Mouse (Mus musculus) left cerebral cortex, postnatal 14 days (tissue): ENCODE data around the gene Fam43a. TPM values are rescaled to one million over a fixed set of nuclear protein-coding genes. Genes with fewer than 3 reads are reported as not detected.

Experiments
- DNase-seq, 2 experiments: peaks; one replicate each; pipeline ENCODE4 v3.0.0; 2021 to 2022; ENCODE audit warnings: low spot score in 2 of 2, mixed read lengths in 1 of 2
- intact Hi-C: fragments of 180-260 bp; cut with DNase I; formaldehyde crosslinking; loops from one replicate; pipeline ENCODE4 v1.15.1; 2025
- long read RNA-seq, 2 experiments: library from polyadenylated mRNA; stranded (forward); transcript quantifications; one replicate each; pipeline ENCODE4 v2.0.0; 2021
- total RNA-seq, 2 experiments: library from RNA; stranded (reverse); gene quantifications; 2 replicates each; pipeline ENCODE4 v1.2.3; 2021

Gene Fam43a
- 10 to 100 TPM; 14.6 to 15.4 TPM for total RNA-seq
- long read RNA-seq, experiment 1, transcript Fam43a-201 (1 exons, 3,075 nt), result major isoform, 8 of 8 reads
- long read RNA-seq, experiment 1, partial matches to known transcripts, result 0 of 8 reads
- long read RNA-seq, experiment 1, other reads (novel, unspliced or antisense), result 0 of 8 reads
- long read RNA-seq, experiment 2, transcript Fam43a-201 (1 exons, 3,075 nt), result major isoform, 6 of 6 reads
- long read RNA-seq, experiment 2, partial matches to known transcripts, result 0 of 6 reads
- long read RNA-seq, experiment 2, other reads (novel, unspliced or antisense), result 0 of 6 reads

DNA sequence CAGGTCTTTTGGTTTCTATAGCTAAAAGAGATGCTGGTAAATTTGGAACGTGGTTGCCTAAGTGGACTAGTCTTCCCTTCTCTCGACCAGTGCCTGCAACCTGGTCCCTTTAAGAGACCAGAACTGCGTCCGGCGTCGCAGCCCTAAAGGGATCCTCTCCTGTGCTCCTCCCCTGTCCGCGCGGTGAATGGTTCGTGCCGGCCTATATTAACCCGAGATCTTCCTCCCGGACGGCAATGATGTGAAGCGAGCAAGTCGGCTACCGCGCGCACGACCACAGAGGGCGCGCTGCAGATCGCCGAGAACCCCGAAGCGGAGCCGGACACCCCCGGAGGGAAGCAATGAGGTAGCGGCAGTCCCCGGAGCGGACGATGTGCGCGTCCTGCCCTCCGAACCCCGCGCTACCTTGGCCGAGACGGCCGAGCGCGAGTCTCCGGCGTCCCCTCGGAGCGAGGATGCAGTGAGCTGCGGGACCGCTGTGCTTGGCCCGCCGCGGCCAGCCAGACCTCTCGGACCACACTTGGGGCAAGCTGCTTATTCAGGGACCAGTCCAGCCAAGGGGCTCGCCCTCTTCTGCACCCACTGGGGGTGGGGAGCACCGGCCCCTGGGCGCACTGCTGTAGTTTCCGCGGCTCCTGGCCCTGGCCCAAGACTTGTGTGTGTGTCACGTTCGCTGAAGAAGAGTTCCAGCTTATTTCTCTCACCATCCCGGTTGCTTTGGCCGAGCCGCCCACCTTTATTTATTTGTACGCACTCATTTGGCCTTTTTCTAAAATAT, at the start of gene Fam43a:
Gene Fam43a (plus strand): TSS at position 233 of the 778 bp plus-strand sequence.
- DNase-seq, result peak; percentile 64 to 76
- intact Hi-C loops, result loop anchor here (10.0 kb wide), 1 partner anchor 185 kb away; no protein-coding TSS in a partner anchor

DNA sequence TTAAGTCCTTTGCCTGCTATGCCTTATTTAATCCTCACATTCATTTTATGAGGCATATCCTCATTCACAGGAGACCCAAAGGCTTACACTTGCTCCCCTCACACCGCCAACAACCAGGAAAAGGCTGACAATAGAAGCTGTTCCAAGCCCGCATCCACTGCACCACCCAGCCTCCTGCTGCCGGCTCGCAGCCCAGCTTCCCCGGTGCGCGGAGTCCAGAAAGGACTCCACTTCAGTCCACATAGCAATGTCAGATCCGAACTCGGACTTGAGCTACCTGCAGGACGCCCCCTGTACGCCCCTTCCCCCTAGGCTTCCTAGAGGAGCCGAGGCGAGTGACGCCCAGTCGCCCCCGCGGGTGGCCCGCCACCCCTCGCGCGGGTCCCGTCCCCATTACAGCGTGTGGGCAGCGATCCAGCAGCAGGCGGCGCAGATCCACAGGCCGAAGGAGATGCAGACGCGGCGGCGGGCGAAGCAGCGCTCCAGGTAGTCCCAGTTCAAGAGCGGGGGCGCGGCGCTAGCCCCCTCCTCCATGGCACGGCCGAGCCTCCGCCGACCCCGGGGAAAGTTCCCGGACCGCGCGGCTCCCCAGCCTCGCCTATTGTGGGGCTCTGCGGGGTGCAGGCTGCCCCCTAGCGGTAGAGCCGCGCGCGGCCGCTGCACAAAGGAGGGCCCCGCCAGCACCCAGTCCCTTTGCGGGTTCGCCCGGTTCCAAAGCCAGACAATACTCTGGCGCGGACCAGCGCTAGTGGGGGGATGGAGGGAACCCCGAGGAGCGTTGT, 49.4 kb upstream of the Fam43a start:
- DNase-seq, result peak; percentile 75 to 83
- intact Hi-C loops, result no loop called here

DNA sequence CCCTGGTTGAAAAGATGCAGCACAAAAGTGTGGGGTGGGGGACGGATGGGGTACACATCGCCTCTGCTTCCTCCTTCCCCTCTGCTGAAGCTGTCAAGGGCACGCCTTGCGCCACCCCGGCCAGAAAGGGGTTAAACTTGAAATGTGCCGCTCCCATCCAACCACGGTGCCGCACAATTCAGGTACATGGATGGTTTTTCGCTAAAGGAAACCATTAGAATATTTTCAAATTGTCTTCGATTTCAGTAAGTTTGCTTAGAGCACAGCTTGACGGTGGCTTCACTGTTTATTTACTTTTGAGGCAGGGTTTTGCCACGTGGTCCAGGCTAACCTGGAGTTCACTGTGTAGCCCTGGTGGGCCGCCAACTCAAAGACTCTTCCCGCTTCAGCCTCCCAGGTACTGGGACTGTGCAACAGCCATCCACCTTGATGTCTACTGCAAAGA, 48.8 kb upstream of the Fam43a start, which contains the start of gene Tmem44:
Gene Tmem44 (minus strand): TSS at position 95 of the 445 bp plus-strand sequence.
- no peak for DNase-seq
- intact Hi-C loops, result no loop called here

DNA sequence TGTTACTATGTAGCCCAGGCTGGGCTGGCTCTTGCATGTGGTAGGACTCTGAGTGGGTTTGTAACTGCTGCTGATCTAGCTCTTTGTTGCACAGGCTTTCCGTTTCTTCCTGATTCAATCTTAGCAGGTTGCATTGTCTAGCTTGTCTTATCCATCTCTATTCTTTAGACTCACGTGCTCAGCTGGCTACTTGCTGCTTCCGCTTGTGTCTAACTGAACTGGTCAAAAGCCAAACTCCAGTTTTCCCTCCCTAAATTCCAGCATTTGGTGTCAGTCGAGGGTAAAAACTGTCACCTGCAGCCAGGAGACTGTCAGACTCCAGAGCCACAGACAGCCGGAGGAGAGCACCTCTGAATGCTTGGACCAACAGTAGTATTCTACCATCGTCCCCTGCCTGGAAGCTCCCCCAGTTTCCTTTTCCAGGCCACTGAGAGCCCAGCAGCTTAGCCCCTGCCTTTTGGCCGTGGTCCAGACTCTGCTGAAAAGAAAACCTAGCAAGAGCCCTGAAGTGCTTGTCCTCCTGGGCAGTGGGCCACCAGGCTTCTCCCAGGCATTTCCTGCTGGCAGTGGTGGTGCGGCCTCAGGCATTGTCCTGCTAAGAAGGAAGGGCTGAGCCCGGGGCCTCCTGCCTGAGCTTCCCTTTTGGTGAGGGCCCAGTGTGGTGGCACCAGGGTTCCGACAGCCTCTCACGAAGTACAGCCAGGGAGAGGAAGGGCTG, 46.7 kb upstream of the Fam43a start:
- intact Hi-C loops, result no loop called here
- peak; percentile 79 to 82 for DNase-seq

DNA sequence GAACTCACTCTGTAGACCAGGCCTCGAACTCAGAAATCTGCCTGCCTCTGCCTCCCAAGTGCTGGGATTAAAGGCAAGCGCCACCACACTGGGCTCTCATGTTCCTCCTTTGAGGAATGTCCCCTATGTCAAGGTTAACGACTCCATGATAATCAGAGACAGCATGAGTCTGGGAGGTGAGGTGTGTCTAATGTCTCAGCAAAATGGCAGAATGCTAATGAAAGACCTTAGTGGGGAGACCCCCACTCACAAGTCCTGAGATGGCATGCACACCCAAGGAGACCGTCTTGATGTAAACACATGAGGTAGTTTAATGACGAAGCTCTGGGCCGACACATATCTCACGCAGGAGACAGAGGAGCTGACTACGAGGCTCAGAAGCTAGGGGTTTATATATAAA, 45.4 kb upstream of the Fam43a start:
- DNase-seq, result no peak
- intact Hi-C loops, result no loop called here

DNA sequence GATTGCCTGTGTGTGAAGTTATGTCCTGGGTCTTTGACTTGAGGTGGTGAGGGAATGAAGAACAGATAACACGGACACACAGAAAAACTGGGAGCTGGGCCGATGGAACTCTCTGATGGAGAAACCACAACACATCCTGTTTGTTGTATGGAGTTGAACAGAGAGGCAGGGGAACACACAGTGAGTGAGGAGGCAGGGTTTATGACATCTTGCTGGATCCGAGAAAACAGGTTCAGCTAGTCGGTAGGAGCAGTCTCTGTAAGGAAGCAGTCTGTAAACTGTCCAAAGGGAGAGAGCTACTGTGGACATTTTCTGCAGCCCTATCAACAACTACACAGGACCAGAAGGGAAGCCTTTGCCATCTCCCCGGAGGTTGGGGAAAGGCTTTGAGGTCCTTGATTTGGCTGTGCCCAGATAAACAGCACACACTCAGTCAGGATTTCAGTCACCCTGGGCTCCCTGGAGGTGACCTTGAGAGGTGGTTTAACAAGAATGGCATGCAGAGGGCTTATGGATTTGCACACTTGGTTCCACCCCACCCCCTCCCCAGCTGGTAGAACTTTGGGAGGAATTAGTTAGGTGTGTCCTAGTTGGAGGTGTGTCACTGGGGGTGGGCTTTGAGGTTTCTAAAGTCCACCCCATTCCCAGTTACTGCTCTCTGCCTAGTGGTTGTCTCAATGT, 40.1 kb upstream of the Fam43a start:
- no peak for DNase-seq
- intact Hi-C loops, result no loop called here

DNA sequence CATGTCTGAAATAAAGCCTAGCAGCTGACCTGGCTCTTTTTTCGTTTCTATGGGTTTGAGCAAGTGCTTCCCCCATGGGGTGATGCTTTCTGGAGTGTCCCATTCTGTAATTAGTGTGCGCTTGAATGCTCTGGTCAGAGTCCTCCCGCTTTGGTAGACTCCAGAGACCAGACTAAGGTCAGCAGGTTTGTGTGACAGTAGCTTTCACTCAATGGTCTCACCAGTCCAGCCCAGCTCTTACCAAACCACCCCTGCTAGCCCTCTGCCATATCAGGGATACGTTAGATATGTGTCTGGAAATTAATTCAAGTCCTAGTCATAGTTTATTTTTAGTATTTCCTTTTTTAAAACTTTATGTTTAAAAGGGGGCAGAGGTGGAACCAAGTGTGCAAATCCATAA, 38.9 kb upstream of the Fam43a start:
- intact Hi-C loops, result no loop called here

DNA sequence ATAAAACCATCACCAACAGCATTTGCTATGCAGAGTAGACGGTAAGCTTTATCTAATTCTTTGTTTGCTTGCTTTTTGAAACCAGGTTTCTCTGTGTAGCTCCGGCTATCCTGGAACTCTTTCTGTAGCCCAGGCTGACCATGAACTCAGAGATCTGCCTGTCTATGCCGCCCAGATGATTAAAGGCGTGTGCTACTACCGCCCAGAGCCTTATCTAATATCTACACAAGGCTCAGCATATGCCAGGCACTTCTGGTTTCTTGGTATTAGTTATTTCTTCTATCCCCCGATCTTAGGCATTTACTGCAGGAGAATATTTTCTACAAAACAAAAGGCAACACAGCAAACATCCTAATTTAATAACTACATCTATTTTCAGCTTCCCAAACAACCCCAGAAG, 33.9 kb upstream of the Fam43a start:
- intact Hi-C loops, result no loop called here
- no peak for DNase-seq

More for the DNA sequence above, 38.9 kb upstream of the Fam43a start:
- DNase-seq, result no peak

DNA sequence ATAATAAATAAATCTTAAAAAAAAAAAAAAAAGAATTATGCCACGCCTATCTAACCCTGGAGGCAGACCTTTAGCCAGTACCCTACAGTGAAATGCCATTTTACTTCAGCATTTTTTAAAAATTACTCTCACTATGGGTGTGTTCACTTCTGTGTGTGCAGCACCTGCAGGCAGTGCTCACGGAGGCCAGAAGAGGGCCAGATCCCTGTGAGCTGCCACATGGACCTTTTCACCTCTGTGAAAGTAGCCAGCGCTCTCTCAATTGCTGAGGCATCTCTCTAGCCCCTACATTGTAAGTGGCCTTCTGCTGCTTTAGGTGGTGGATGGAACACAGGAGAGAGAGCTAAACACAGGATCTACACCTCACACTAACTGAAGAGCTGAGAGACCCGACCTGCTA, 29.4 kb upstream of the Fam43a start:
- intact Hi-C loops, result no loop called here
- no peak for DNase-seq

DNA sequence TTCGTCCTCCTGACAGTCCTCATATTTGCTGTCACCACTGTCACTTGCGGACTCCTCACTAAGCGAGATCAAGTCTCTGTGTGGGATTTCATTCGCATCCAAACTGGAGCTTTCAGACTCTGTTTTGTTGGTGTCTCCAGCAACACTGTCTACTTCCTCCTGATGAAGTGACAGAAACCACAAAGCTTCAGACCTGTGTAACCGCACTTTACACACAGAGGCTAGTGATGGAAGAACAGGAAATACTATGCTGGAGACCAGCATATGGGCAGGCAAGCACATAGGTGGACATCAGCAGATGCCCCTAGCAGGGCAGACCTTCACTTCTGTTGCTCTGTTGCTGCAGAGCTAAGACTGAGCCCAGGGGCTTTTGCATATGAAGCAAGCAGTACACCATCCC, 28.1 kb upstream of the Fam43a start:
- no peak for DNase-seq
- intact Hi-C loops, result no loop called here

DNA sequence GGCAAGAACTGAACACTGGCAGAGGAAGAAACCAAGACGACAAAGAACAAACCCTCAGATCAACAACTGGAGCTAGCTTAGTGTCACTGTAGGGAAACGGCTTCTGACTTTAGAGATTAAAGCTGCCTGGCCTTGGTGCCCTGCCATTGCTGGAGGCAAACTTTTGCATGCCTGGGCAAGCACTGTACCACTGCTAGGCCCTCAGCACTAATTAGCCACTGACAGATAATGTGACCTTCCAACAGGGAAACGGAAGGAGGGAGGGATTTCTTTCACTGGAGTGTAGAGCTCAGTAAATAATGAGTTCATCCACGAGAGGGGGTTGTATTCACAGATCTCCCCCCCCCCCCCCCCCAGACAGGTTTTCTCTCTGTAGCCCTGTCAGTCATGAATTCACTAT, 27.3 kb upstream of the Fam43a start:
- no peak for DNase-seq
- intact Hi-C loops, result no loop called here

DNA sequence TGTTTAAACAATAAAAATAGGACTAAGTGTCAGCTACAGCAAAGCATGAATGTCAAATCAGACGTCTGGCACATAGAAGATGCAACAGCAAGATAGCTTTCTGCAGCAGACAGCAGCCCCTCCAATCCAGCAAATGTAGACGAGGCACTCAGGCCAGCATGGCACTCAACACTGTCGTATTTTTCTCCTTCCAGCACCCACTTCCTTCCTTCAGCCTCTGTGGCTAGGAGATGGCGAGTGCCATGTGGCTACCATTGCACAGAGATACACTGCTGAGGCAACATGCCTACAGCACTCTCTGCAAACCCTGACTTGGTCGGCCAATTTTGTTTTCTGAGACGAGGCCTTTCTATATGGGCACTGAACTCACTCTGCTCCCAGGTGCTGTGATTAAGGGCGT, 23.7 kb upstream of the Fam43a start:
- intact Hi-C loops, result no loop called here
- no peak for DNase-seq

DNA sequence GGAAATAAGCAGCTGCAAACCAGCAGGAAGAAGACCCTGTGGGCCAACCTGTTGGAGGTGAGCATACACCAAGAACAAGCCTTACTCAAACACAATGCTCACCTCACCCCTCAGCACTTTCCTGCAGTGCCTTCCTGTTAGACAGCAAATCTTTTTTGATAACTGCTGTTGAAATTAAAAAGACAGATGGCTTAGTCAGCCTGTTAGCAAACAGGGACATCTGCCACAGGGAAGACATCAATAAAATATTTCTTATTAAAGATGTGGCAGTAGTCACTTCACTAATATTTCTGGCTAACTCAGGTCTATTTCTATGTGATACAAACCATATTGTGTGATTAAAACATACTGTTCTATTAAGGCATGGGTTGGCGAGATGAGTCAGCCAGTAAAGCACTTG, 23.1 kb upstream of the Fam43a start:
- intact Hi-C loops, result no loop called here

DNA sequence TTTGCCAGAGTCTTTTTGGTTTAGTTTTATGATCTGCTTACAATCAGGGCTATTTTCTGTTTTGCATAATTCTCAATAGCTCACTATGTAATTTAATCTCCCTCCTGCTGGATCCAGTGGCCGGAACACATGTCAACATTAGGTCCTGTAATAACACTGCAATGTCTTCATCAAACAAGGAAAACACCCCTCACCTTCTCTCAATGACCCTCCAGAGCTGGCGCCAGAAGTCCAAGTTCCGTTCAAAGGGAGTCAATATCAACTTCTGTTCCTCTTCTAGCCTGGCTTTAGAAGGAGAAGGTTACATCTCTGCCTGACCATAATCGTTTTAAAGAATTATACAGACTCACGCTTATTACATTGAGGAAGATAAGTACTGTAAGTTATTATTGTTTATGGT, 18.8 kb upstream of the Fam43a start:
- intact Hi-C loops, result loop anchor here (5.0 kb wide), 1 partner anchor 772 kb away; no protein-coding TSS in a partner anchor
- no peak for DNase-seq

More for the DNA sequence above, 23.1 kb upstream of the Fam43a start:
- DNase-seq, result no peak

DNA sequence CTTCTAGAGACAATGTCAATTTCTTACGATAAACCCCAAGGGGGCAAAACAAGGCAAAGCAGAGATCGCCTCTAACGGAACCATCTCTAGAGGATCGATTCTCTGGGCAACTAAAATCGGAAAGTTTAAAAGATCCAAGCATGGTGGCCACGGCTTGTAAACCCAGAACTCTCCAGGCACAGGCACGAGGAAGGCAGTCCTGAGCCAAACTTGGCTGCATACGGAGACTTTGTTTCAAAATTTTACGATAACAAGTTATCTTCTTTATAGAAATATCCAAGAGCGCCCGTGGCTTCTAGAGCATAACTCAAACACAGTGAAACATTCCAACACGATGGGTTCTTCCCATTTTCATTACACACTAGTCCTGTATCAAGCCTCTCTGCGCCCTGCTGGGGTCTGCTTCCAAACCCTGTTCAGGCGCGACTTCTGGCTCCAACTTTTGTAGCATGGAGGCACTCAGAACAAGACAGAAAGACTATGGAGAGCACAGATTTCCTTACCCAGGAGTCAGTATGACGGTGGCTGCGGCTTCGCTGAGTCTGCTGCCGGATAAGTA, 12.5 kb upstream of the Fam43a start:
- intact Hi-C loops, result no loop called here

DNA sequence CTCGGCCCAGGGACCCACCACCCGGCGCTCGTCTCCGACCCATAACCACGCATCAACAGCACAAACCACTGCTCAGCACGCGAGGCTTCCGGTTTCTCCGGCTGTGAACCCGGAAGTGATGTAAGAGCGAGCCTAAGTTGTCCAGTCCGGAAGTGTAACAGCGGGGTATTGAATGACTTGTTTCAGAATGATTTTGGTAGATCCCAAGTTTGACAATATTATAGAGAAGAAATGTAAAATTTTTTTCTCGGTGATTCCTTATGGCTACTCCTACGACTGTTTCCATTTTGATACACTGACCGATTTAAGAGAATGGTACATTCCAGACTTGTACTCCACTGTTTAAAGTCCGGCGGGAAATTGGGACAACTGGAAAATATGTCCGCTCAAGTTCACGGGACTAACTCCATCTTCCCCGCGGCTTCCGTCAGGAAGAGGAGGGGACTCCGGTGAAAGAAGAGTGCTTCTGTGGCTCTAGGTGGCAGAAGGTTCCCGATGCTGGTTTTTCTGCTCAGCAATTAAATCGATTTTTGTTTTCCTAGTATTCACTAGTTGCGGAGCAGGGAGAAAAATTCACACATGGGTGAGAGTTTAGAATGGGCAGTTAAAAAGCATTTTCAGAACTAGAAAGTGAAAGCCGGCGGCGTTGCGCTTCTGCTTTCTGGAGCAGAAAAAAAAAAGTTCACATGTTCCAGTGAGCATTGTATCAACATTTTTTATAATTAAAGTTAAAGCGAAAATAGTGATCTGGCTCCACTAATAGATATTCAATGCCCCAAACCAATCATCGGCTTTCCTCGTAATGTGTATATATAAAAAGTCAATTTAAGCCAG, 11.8 kb upstream of the Fam43a start, which contains the start of gene Lsg1:
Gene Lsg1 (minus strand): TSS at position 99 of the 834 bp plus-strand sequence.
- intact Hi-C loops, result no loop called here

More for the DNA sequence above, 12.5 kb upstream of the Fam43a start:
- DNase-seq, result no peak

More for the DNA sequence above, 11.8 kb upstream of the Fam43a start, which contains the start of gene Lsg1:
- DNase-seq, result peak; percentile 90 to 92
